In genomic region chr2:118706436-118706835, GRCm38 (mm10) we compare ENCODE assay signal across 16 mouse cellular contexts. TPM values are rescaled to one million over a fixed set of nuclear protein-coding genes. Genes with fewer than 3 reads are reported as not detected.
DNase-seq lines count a peak whose midpoint lies in the region; ATAC-seq and TF ChIP-seq lines count a peak whose summit lies in the region.
"Had no signal": no experiment of that assay in that cellular context is flagged by ENCODE, and none has a peak within 500 bp of the region (broad histone marks: within the 10 kb centered on the region; RNA-seq: fewer than 3 reads in every experiment).

No protein-coding gene starts in this region.

- H3K27me3 ChIP-seq in heart, embryonic 15.5 days = peaks cover 83% of the 10 kb centered on the region

- TF ChIP-seq CTCF in brain, embryonic 14.5 days (IDR thresholded peaks at IDR 0.05; ENCODE audit: borderline replicate concordance, extremely low read depth, insufficient read depth, insufficient read length) = no peak

- no peaks in the 10 kb centered on the region for H3K36me3 ChIP-seq in heart, embryonic 15.5 days
- H3K36me3 ChIP-seq: embryonic facial prominence, embryonic 12.5 days; hindbrain, embryonic 12.5 days; limb, embryonic 15.5 days; midbrain, embryonic 12.5 days; neural tube, embryonic 13.5 days had no signal

- no peak overlapping the region for H3K4me2 ChIP-seq in heart, embryonic 15.5 days
- H3K4me2 ChIP-seq: embryonic facial prominence, embryonic 12.5 days; forebrain, embryonic 13.5 days; hindbrain, embryonic 12.5 days; limb, embryonic 15.5 days; midbrain, embryonic 12.5 days; neural tube, embryonic 13.5 days had no signal

- H3K4me1 ChIP-seq in heart, embryonic 15.5 days (replicated peaks) = peaks cover 84% of the 10 kb centered on the region

- DNase-seq in heart, postnatal 4 days = no peak
- peak; percentile 32 for DNase-seq in retina, postnatal 1 day
- DNase-seq in retina, embryonic 14.5 days (ENCODE audit: low spot score) = no peak
- DNase-seq in brain, embryonic 14.5 days (ENCODE audit: low read depth) = peak; percentile 42
- peak; percentile 29 for DNase-seq in naive thymus-derived CD4-positive, alpha-beta T cell, adult 2 months (ENCODE audit: low read depth)
- DNase-seq in urinary bladder, postnatal 10 days (ENCODE audit: low spot score) = no peak
- DNase-seq: cerebellum, adult 2 months; lung, postnatal 10 days had no signal

- WGBS in heart, embryonic 15.5 days = 10% methylated on average over 6 of the region's 6 CpGs

- ATAC-seq in heart, embryonic 15.5 days (replicated peaks; ENCODE audit: insufficient number of reproducible peaks, insufficient read depth, low FRiP score, low read depth) = peak; percentile 48
- ATAC-seq: forebrain, embryonic 13.5 days had no signal

- H3K27ac ChIP-seq in heart, embryonic 15.5 days = peak overlapping the region; percentile 58
- H3K27ac ChIP-seq: embryonic facial prominence, embryonic 12.5 days; forebrain, embryonic 13.5 days; hindbrain, embryonic 12.5 days; kidney, postnatal 0 days; limb, embryonic 15.5 days; midbrain, embryonic 12.5 days; neural tube, embryonic 13.5 days had no signal

- TF ChIP-seq POLR2A in brain, embryonic 14.5 days (IDR thresholded peaks at IDR 0.05; ENCODE audit: borderline replicate concordance, extremely low read depth, insufficient read depth, insufficient read length, poor library complexity, severe bottlenecking) = no peak

- no peaks in the 10 kb centered on the region for H3K9me3 ChIP-seq in heart, embryonic 15.5 days (replicated peaks)
- H3K9me3 ChIP-seq: embryonic facial prominence, embryonic 12.5 days; forebrain, embryonic 13.5 days; hindbrain, embryonic 12.5 days; limb, embryonic 15.5 days; midbrain, embryonic 12.5 days; neural tube, embryonic 13.5 days had no signal

- H3K9ac ChIP-seq in heart, embryonic 15.5 days = no peak overlapping the region; the same call in 1 of the 2 replicates
- H3K9ac ChIP-seq: embryonic facial prominence, embryonic 12.5 days; forebrain, embryonic 13.5 days; hindbrain, embryonic 12.5 days; limb, embryonic 15.5 days; midbrain, embryonic 12.5 days; neural tube, embryonic 13.5 days had no signal

- no peak overlapping the region for H3K4me3 ChIP-seq in heart, embryonic 15.5 days
- H3K4me3 ChIP-seq: embryonic facial prominence, embryonic 12.5 days; forebrain, embryonic 13.5 days; hindbrain, embryonic 12.5 days; limb, embryonic 15.5 days; midbrain, embryonic 12.5 days; neural tube, embryonic 13.5 days had no signal

RNA-seq across cellular contexts. Expression of gene Ankrd63, which starts 2.7 kb away (rescaled TPM):
- 2.7 and 3.6 TPM in 2 replicates for polyA plus RNA-seq in heart, embryonic 15.5 days (2015; fragmentation: Nextera tagmentation; extraction: Ambion mirVana)
- total RNA-seq in heart, postnatal 4 days (2021) = 1 to 10 TPM; 1.3 to 1.4 TPM
- 0.14 and 0.62 TPM in 2 replicates for polyA plus RNA-seq in brain, embryonic 14.5 days (2012; rRNA removed)
- polyA plus RNA-seq: embryonic facial prominence, embryonic 12.5 days; hindbrain, embryonic 12.5 days; midbrain, embryonic 12.5 days; neural tube, embryonic 13.5 days had no signal

RNA-seq across cellular contexts. Expression of gene Plcb2, which starts 21.8 kb away (rescaled TPM):
- 3.2 and 3.8 TPM in 2 replicates for polyA plus RNA-seq in heart, embryonic 15.5 days (2015; fragmentation: Nextera tagmentation; extraction: Ambion mirVana)
- 1 to 10 TPM; 1.3 to 1.7 TPM for total RNA-seq in heart, postnatal 4 days (2021)
- polyA plus RNA-seq in brain, embryonic 14.5 days (2012; rRNA removed) = 0.95 and 1.1 TPM in 2 replicates

RNA-seq across cellular contexts. Expression of gene Inafm2, which starts 39.1 kb away (rescaled TPM):
- polyA plus RNA-seq in heart, embryonic 15.5 days (2015; fragmentation: Nextera tagmentation; extraction: Ambion mirVana) = 42.1 and 44.7 TPM in 2 replicates
- 10 to 100 TPM; 33.9 to 34.9 TPM for total RNA-seq in heart, postnatal 4 days (2021)
- polyA plus RNA-seq in brain, embryonic 14.5 days (2012; rRNA removed) = 11.1 and 11.7 TPM in 2 replicates

RNA-seq across cellular contexts. Expression of gene Pak6, which starts 43.3 kb away (rescaled TPM):
- polyA plus RNA-seq in heart, embryonic 15.5 days (2015; fragmentation: Nextera tagmentation; extraction: Ambion mirVana) = 10.1 and 11.0 TPM in 2 replicates
- total RNA-seq in heart, postnatal 4 days (2021) = 10 to 100 TPM; 14.0 to 14.2 TPM
- 24.9 and 41.3 TPM in 2 replicates for polyA plus RNA-seq in brain, embryonic 14.5 days (2012; rRNA removed)

RNA-seq across cellular contexts. Expression of gene Ccdc9b, which starts 56.0 kb away (rescaled TPM):
- polyA plus RNA-seq in heart, embryonic 15.5 days (2015; fragmentation: Nextera tagmentation; extraction: Ambion mirVana) = 2.4 and 3.0 TPM in 2 replicates
- total RNA-seq in heart, postnatal 4 days (2021) = 1 to 10 TPM; 6.6 to 7.4 TPM
- polyA plus RNA-seq in brain, embryonic 14.5 days (2012; rRNA removed) = 2.3 TPM in 2 replicates

Comparison
In these comparisons a context has a peak if more than half of its experiments do, and no peak if none do; other contexts are left out.
1. DNase-seq: peak in retina, postnatal 1 day (single experiment), brain, embryonic 14.5 days (single experiment) and naive thymus-derived CD4-positive, alpha-beta T cell, adult 2 months (single experiment); none in heart, postnatal 4 days (single experiment), retina, embryonic 14.5 days (single experiment) and urinary bladder, postnatal 10 days (single experiment).